Mouse (Mus musculus) lung, postnatal 0 days (tissue): ENCODE data around the gene Pram1.

Experiments
- CTCF ChIP-seq: IDR thresholded peaks from 2 replicates; pipeline ENCODE4 v1.5.1; 2016; ENCODE audit warnings: antibody characterized with exemption, mild to moderate bottlenecking
- EP300 ChIP-seq: IDR thresholded peaks from 2 replicates; pipeline ENCODE4 v1.6.1; 2016; ENCODE audit warnings: antibody characterized with exemption, mild to moderate bottlenecking, control low read depth

GRCm38 (mm10) chr17:33637516-33638276 is at the start of gene Pram1:
- TF ChIP-seq CTCF: no peak
- TF ChIP-seq EP300: no peak
